Mouse (Mus musculus) heart, embryonic 13.5 days (tissue): Measurements from ENCODE around the gene Slc27a4. TPM values are rescaled to one million over a fixed set of nuclear protein-coding genes. Genes with fewer than 3 reads are reported as not detected.
A peak's percentile ranks its signal among the peaks of the same experiment; 100 is the strongest.
"Not testable (repeated sequence)": the region's sequence is repeated elsewhere in the genome, so short reads cannot be mapped to it uniquely, and the experiment has no call there.

ENCODE experiments used
- ATAC-seq: fragments of 200-750 bp; cut with Nextera tagmentation; 2 replicates; pipeline ENCODE4 v1.8.0; 2017; ENCODE audit warnings: moderate TSS enrichment; ENCODE audit not compliant: insufficient number of reproducible peaks, low FRiP score, low TSS enrichment; ENCODE audit errors: extremely low read depth
- H3K27ac ChIP-seq: fragments of 300-500 bp; sonication (generic); replicated peaks from 2 replicates; pipeline ENCODE4 v1.5.1; 2015; ENCODE audit warnings: moderate library complexity, mild to moderate bottlenecking, inconsistent platforms
- H3K27me3 ChIP-seq: fragments of 300-500 bp; sonication (generic); replicated peaks from 2 replicates; pipeline ENCODE4 v1.6.1; 2015; ENCODE audit warnings: mild to moderate bottlenecking, inconsistent platforms
- H3K36me3 ChIP-seq: fragments of 300-500 bp; sonication (generic); 2 replicates; pipeline ENCODE4 v1.6.1; 2015; ENCODE audit warnings: mild to moderate bottlenecking, inconsistent platforms
- H3K4me1 ChIP-seq: fragments of 300-500 bp; sonication (generic); 2 replicates; pipeline ENCODE4 v1.6.1; 2015; ENCODE audit warnings: inconsistent platforms
- H3K4me2 ChIP-seq: fragments of 300-500 bp; sonication (generic); 2 replicates; pipeline ENCODE4 v1.6.1; 2015; ENCODE audit warnings: inconsistent platforms, mild to moderate bottlenecking, moderate library complexity
- H3K4me3 ChIP-seq: fragments of 300-500 bp; sonication (generic); 2 replicates; pipeline ENCODE4 v1.5.1; 2015; ENCODE audit warnings: moderate library complexity, mild to moderate bottlenecking, inconsistent platforms
- H3K9ac ChIP-seq: fragments of 300-500 bp; sonication (generic); 2 replicates; pipeline ENCODE4 v1.6.1; 2015; ENCODE audit warnings: inconsistent platforms, mild to moderate bottlenecking, moderate library complexity
- H3K9me3 ChIP-seq: fragments of 300-500 bp; sonication (generic); 2 replicates; pipeline ENCODE4 v1.6.1; 2016; ENCODE audit warnings: inconsistent platforms
- WGBS: fragments of 180-500 bp; shearing (Covaris S2); methylation state at CpG from one replicate; pipeline ENCODE4 v1.1.7; 2015; ENCODE audit warnings: mixed read lengths; 5-methylcytosine and 5-hydroxymethylcytosine counted together
- polyA plus RNA-seq: library from polyadenylated mRNA; unstranded; fragments of >200 nt; fragmentation: Nextera tagmentation; extraction: Ambion mirVana; gene quantifications from 2 replicates; pipeline ENCODE4 v1.2.1, GENCODE M21; 2015

The Slc27a4 gene
- 9.2 and 10.1 TPM in 2 replicates for polyA plus RNA-seq

- Histone ChIP-seq H3K4me1 (peaks cover 11% of the 10 kb centered on the region), H3K27me3 (peaks cover 16% of the 10 kb centered on the region; the same call in 1 of the 2 replicates), H3K36me3 (peaks cover 34% of the 10 kb centered on the region), H3K9ac (peak within 1 kb of the TSS; percentile 92), H3K9me3 (no peaks in the 10 kb centered on the region), H3K27ac (peak within 1 kb of the TSS; percentile 69), H3K4me2 (peak within 1 kb of the TSS; percentile 95), H3K4me3 (peak within 1 kb of the TSS; percentile 83)
- 5% methylated on average over 26 of the region's 28 CpGs for WGBS
- ATAC-seq, result peak; percentile 96
These were observed at the start of gene Slc27a4 for GRCm38 (mm10) chr2:29802075-29802826. TSS of gene Slc27a4 (plus strand) at chr2:29802634.

GRCm38 (mm10) chr2:29755693-29756092, 46.7 kb upstream of the Slc27a4 start:
- no peak for ATAC-seq
- no peak overlapping the region for H3K4me2 ChIP-seq
- no peak overlapping the region for H3K9ac ChIP-seq
- H3K4me1 ChIP-seq, result peaks cover 6% of the 10 kb centered on the region; the same call in 1 of the 2 replicates
- H3K9me3 ChIP-seq, result no peaks in the 10 kb centered on the region
- H3K27me3 ChIP-seq, result peaks cover 38% of the 10 kb centered on the region
- H3K27ac ChIP-seq, result no peak overlapping the region
- H3K36me3 ChIP-seq, result no peaks in the 10 kb centered on the region
- no peak overlapping the region for H3K4me3 ChIP-seq

- no peak for ATAC-seq
- WGBS, result 0% methylated on average over 1 of the region's 1 CpGs
- H3K4me1 ChIP-seq, result no peaks in the 10 kb centered on the region
- H3K36me3 ChIP-seq, result no peaks in the 10 kb centered on the region
- H3K4me3 ChIP-seq, result no peak overlapping the region
- H3K27me3 ChIP-seq, result peaks cover 21% of the 10 kb centered on the region
- H3K9ac ChIP-seq, result no peak overlapping the region
- H3K9me3 ChIP-seq, result no peaks in the 10 kb centered on the region
- no peak overlapping the region for H3K4me2 ChIP-seq
- H3K27ac ChIP-seq, result no peak overlapping the region
These were observed 37.6 kb upstream of the Slc27a4 start for GRCm38 (mm10) chr2:29764831-29765230.

GRCm38 (mm10) chr2:29767976-29768709, 34.3 kb upstream of the Slc27a4 start:
- H3K9ac ChIP-seq, result no peak overlapping the region
- no peak overlapping the region for H3K4me3 ChIP-seq
- H3K4me1 ChIP-seq, result peaks cover 2% of the 10 kb centered on the region; the same call in 1 of the 2 replicates
- no peak overlapping the region for H3K27ac ChIP-seq
- 54% methylated on average over 11 of the region's 11 CpGs for WGBS
- no peaks in the 10 kb centered on the region for H3K9me3 ChIP-seq
- H3K27me3 ChIP-seq, result peaks cover 11% of the 10 kb centered on the region
- no peak overlapping the region for H3K4me2 ChIP-seq
- H3K36me3 ChIP-seq, result peaks cover 4% of the 10 kb centered on the region; the same call in 1 of the 2 replicates
- ATAC-seq, result no peak

GRCm38 (mm10) chr2:29768901-29769300, 33.5 kb upstream of the Slc27a4 start:
- peaks cover 9% of the 10 kb centered on the region; the same call in 1 of the 2 replicates for H3K27me3 ChIP-seq
- H3K4me1 ChIP-seq, result peaks cover 10% of the 10 kb centered on the region
- ATAC-seq, result no peak
- no peaks in the 10 kb centered on the region for H3K9me3 ChIP-seq
- H3K27ac ChIP-seq, result no peak overlapping the region
- H3K9ac ChIP-seq, result no peak overlapping the region
- peaks cover 4% of the 10 kb centered on the region; the same call in 1 of the 2 replicates for H3K36me3 ChIP-seq
- H3K4me3 ChIP-seq, result no peak overlapping the region
- no peak overlapping the region for H3K4me2 ChIP-seq
- 57% methylated on average over 9 of the region's 9 CpGs for WGBS

GRCm38 (mm10) chr2:29770162-29770561, 32.3 kb upstream of the Slc27a4 start:
- no peaks in the 10 kb centered on the region for H3K9me3 ChIP-seq
- H3K27me3 ChIP-seq, result peaks cover 9% of the 10 kb centered on the region; the same call in 1 of the 2 replicates
- ATAC-seq, result no peak
- H3K4me1 ChIP-seq, result peaks cover 12% of the 10 kb centered on the region
- H3K36me3 ChIP-seq, result peaks cover 8% of the 10 kb centered on the region; the same call in 1 of the 2 replicates
- H3K4me3 ChIP-seq, result no peak overlapping the region
- no peak overlapping the region for H3K4me2 ChIP-seq
- no peak overlapping the region for H3K9ac ChIP-seq
- no peak overlapping the region for H3K27ac ChIP-seq

- Histone ChIP-seq H3K4me1 (peaks cover 12% of the 10 kb centered on the region), H3K27ac (no peak overlapping the region), H3K36me3 (peaks cover 22% of the 10 kb centered on the region), H3K9me3 (no peaks in the 10 kb centered on the region), H3K9ac (no peak overlapping the region), H3K4me2 (no peak overlapping the region), H3K4me3 (no peak overlapping the region), H3K27me3 (0 out of 2 replicates have a peak, but pooled peaks cover 2% of the 10 kb centered on the region)
- 61% methylated on average over 8 of the region's 8 CpGs for WGBS
- no peak for ATAC-seq
These were observed 30.6 kb upstream of the Slc27a4 start for GRCm38 (mm10) chr2:29771611-29772461.

- no peak overlapping the region for H3K27ac ChIP-seq
- 58% methylated on average over 4 of the region's 4 CpGs for WGBS
- H3K4me2 ChIP-seq, result no peak overlapping the region
These were observed 29.1 kb upstream of the Slc27a4 start for GRCm38 (mm10) chr2:29773323-29773722.

GRCm38 (mm10) chr2:29781256-29781655, 21.2 kb upstream of the Slc27a4 start:
- not testable (repeated sequence) for ATAC-seq, H3K27ac ChIP-seq, H3K4me2 ChIP-seq, H3K9me3 ChIP-seq, H3K4me3 ChIP-seq, H3K27me3 ChIP-seq, H3K9ac ChIP-seq, H3K4me1 ChIP-seq
- WGBS, result 93% methylated on average over 2 of the region's 2 CpGs
- H3K36me3 ChIP-seq, result peaks cover 98% of the 10 kb centered on the region

More at GRCm38 (mm10) chr2:29773323-29773722, 29.1 kb upstream of the Slc27a4 start:
- no peak overlapping the region for H3K4me3 ChIP-seq
- no peak for ATAC-seq
- no peaks in the 10 kb centered on the region for H3K9me3 ChIP-seq
- no peak overlapping the region for H3K9ac ChIP-seq
- H3K27me3 ChIP-seq, result no peaks in the 10 kb centered on the region
- H3K36me3 ChIP-seq, result peaks cover 37% of the 10 kb centered on the region
- peaks cover 12% of the 10 kb centered on the region for H3K4me1 ChIP-seq

GRCm38 (mm10) chr2:29784290-29784689, 18.1 kb upstream of the Slc27a4 start:
- no peak for ATAC-seq
- WGBS, result 70% methylated on average over 4 of the region's 4 CpGs
- no peak overlapping the region for H3K27ac ChIP-seq
- H3K4me2 ChIP-seq, result no peak overlapping the region
- no peak overlapping the region for H3K9ac ChIP-seq
- no peak overlapping the region for H3K4me3 ChIP-seq
- peaks cover 2% of the 10 kb centered on the region; the same call in 1 of the 2 replicates for H3K9me3 ChIP-seq
- H3K36me3 ChIP-seq, result peaks cover 69% of the 10 kb centered on the region
- no peaks in the 10 kb centered on the region for H3K27me3 ChIP-seq
- peaks cover 19% of the 10 kb centered on the region for H3K4me1 ChIP-seq
